Mouse (Mus musculus) ES-E14 (cell line): Measurements from ENCODE around the gene Ggt1.

Experiments used
- HCFC1 ChIP-seq: IDR thresholded peaks from 2 replicates; pipeline ENCODE4 v1.6.1; 2012; ENCODE audit warnings: low read length, inconsistent platforms, borderline replicate concordance; ENCODE audit not compliant: insufficient read depth
- MAFK ChIP-seq: IDR thresholded peaks from 2 replicates; pipeline ENCODE4 v1.6.1; 2014; ENCODE audit warnings: mild to moderate bottlenecking, low read depth, low read length, inconsistent platforms; ENCODE audit not compliant: insufficient read depth

DNA sequence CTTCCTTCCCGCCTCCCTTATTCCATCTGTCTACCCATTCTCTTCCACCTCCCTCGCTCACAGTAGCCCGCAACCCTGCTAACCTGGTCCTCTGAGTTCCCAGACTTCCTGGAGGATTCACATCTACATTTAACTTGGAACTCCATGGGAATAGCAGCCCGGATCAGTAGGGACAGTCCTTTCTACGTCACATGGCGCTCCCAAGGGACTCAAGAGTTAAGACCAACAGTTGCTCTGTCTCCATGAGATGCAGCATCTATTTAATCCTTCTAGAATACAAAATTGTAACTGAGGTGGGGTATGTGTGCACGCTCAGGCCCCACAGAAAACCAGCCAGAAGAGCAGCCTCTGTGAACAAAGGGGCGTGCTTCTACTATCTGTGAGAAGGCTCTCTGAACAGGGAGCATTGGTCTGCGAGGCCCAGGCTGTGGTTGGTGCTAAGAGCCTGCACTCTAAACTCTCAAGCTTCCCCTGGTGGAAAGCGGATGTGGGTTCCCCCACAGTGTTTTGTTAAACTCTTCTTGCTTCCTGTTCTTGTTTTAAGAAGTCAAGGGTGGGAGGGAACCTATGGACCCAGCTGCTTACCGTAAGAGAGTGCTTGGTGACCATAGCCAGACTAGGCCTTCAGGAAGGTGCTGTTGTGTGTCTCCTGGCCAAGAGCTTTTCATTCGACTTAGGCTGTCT is 29.9 kb downstream of the Ggt1 start:
- TF ChIP-seq HCFC1 (no peak), MAFK (no peak)
